Mouse (Mus musculus): ENCODE measurements around the gene Rexo5. TPM values are rescaled to one million over a fixed set of nuclear protein-coding genes. Genes with fewer than 3 reads are reported as not detected.

Rexo5 gene
- total RNA-seq, 2 experiments from 2014 or later, result 3.5 to 6.0 TPM

DNA sequence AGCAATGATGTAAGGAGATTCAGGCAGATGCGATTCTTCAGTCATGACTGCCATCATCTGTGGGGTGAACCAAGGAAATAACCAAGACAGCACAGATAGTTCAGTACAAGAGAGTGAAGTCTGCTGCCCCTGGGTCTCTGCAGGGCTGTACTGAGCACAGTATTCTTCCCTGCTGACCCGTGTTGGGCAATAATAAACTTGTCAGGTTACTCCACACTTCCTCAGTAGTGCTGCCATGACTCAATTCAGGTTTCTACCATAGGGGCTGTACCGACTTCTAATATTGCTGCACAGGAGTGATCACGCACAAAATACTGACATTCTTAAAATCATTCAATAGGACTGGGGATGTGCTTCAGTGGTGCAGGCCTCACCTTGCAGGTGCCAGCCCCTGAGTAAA is 85.4 kb downstream of the Rexo5 start:
- intact Hi-C loops (cut with DNase I), result no loop called here
- no peak for DNase-seq

DNA sequence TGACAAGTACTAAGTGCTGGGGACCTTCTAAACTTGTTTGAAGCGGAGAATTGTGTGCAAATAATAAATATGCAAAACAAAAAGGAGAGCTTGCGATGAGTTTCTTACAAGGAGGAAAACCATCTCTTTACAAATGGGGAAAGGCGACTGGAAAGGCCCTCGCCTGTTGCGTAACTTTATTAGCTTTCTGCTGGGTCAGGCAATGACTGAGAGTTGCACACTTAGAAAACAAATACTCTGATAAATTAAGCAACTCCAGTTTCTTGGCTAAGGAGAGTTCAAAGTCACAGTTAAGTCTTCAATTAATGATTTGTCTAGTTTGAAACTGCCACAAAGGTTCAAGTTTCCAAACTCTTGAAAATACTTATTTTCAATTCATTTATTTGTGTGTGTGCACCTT is 86.5 kb downstream of the Rexo5 start:
- intact Hi-C loops (cut with DNase I), result no loop called here
- DNase-seq, result no peak

DNA sequence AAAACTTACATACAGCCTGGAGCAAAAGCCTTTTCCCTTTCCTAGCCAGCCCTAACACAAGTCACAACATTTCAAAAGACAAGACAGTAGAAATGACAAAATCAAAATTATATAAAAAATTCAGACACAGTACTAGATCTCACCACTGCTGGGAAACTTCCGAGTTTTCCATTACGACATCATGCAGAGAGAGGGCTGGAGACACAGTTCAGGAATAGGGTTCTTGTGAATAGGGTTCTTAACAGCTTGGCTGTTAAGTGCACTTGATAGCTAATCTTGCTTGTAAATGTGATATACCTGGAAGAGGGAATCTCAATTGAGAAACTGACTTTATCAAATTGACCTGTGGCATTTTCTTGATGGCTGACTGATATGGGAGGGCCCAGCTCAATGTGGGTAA is 87.4 kb downstream of the Rexo5 start:
- intact Hi-C loops (cut with DNase I), result no loop called here
- no peak for DNase-seq

DNA sequence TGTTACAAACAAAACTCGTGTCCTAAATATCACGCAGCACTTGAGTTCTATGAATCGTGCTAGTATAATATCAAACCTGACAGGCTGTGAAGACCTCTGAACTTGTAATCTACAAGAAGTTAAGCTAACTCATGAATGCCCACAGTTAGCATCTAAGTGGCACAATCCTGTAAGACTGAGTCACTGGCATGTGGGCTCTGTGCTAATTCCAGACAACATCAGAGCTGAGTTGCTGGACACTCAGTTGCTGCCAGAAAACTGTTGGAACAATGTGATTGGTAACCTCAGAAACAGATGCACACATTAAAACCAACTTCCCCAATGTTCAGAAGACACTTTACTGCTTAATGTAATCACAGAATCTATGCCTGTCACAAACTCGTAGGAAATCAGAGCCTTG is 94.1 kb downstream of the Rexo5 start:
- intact Hi-C loops (cut with DNase I), result no loop called here
- DNase-seq, result no peak

DNA sequence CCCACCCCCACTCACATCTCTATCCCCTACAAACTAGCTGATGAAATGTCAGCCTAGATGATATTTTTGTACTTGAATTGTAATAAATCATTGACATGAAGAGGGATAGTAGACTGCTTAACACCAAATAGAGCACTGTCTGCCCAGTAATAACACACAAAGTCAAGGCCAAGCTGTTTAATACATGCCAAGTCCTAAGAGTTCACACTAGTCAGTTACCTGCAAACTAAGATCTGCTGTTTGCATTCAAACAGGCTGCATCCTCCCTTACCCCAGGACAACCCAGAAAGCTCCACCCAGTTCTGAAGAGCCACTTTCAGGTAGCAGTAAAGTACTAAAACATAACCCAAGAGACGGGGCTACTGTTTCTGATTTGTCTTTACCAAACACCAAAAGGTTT is 98.4 kb downstream of the Rexo5 start:
- no peak for DNase-seq

DNA sequence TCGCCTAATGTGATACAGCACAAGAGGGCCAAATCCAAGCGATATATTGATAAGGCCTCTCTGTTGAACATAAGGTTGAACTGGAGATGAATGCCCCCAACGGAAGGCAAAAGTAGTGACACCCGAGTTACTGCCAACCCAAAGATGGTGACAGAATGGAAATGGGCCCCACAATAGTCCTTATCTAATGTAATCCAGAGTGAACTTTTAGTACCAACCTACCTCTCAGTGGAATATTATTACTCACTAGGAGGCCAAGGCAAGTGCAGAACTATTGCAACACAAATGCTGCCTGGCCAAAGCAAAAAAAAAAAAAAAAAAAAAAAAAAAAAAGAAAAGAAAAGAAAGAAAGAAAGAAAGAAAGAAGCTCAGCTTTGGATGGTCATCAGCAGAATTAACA is 98.9 kb downstream of the Rexo5 start:
- intact Hi-C loops (cut with DNase I), result loop anchor here (5.0 kb wide), 1 partner anchor 100 kb away; the partner anchor contains the start of genes Eri2 and Rexo5
- DNase-seq, result no peak

More for the DNA sequence above, 98.4 kb downstream of the Rexo5 start:
- intact Hi-C loops (cut with DNase I), result loop anchor here (5.0 kb wide), 1 partner anchor 100 kb away; the partner anchor contains the start of genes Eri2 and Rexo5

DNA sequence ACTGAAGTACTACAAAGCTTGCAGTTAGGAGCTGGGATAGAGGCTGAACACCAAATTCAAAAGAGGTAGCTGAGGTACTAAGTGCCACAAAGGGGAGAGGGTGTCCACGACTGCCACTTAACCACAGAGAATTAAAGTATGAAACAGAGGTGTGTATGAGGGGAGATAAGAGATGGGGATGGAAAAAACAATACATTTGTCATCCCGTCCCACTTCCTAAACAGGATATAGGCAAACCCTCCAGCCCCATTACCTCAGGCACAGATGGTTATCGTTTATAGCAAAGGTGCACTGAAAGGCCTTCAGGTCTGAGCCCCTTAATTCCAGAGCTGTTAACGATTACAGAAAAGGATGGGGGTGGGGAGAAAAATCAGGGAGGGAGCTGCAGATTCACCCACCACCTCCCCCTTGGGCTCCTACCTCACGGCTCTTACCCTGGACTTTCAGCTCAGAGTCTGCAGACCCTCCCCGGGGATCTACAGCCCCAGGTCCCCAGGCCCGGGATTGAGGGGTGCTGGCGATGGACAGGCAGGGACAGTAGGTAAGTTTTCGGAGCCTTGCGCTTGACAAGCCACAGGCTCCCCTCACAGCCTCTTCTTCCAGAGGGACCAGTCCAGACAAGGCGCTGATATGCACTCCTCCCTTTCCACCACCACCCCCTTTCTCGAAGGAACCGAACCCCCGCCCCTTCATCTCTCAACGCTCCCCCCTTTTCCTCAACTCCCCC is 101.2 kb downstream of the Rexo5 start:
- intact Hi-C loops (cut with DNase I), result loop anchor here (5.0 kb wide), 3 partner anchors 103 to 202 kb away; partner anchors contain the start of genes Dnah3, Eri2, Rexo5 and Thumpd1
- DNase-seq, result no peak

DNA sequence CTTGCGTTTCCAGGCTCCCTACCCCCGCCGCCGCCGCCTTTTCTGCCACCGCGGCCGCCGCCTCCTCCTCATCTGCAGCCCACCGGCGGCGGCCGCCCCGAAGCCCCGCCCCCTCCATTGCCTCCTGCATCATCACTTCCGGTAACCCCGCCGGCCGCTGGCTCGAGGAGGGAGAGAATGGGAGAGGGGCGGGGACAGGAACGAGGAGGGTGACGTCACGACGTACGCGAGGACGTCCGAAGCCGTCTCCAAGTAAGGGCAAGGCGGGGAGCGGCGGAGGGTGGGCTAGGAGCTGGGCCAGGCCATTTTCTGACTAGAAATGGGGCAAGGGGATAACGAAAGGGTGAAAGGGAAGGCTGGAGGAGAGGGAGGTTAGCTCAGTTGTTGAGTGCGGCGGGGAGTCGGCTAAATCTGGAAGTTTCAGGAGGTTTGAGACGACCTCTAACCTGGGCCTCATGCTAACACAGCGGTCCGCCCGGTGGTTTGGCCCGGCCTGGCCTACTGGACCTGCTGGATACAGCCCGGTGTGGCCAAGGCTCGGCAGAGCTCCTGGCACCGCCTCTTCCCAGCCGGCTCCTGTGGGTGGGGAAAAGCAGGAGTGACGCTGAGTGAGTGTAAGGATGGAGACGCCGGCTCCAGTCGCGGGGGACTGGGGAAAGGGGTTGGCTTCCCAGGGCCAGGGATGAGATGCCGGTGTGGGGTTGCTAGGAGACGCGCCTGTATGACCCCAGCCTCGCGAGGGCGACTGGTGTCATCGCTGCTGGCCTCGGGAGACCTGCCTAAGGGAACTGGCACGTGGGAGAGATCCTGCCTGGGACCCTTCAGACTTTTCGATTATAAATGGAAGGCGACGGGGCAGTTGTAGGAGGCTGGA is 102.1 kb downstream of the Rexo5 start, which contains the start of the genes Lyrm1 and Dcun1d3:
TSS of gene Lyrm1 (plus strand) at position 223 of the 874 bp plus-strand sequence.
TSS of gene Dcun1d3 (minus strand) at position 660 of the 874 bp plus-strand sequence.
- DNase-seq, result peak; percentile 98 to 99
- intact Hi-C loops (cut with DNase I), result loop anchor here (5.0 kb wide), 2 partner anchors 174 to 201 kb away; partner anchors contain the start of genes Dnah3 and Thumpd1

DNA sequence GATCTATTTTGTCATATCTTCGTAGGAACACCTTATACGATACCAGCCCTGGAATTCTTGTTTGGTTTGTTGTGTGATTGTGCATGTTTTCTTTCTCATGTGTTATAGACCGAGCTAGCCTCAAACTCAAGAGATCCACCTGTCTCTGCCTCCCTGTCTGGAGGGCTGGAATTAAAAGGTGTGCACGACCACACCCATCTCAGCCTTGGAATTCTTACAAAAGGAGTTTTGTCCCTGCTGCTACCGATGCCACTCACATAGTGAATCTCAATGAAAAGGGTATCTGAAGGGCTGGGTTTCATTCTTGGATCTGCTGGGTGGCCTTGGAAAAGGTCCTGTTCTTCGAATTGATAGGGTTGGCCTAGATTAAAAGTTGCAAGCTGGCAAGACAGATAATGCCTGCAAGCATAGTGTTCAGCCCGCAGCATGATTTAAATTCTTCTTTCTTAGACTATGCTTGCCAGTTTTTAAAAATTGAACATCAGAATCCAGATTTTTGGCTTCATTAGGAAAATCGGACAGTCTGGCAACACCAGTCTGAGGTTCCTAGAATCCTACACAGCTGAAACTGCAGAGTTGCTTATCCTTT is 103.8 kb downstream of the Rexo5 start:
- intact Hi-C loops (cut with DNase I), result loop anchor here (5.0 kb wide), 2 partner anchors 175 to 200 kb away; partner anchors contain the start of genes Dnah3 and Thumpd1
- no peak for DNase-seq

DNA sequence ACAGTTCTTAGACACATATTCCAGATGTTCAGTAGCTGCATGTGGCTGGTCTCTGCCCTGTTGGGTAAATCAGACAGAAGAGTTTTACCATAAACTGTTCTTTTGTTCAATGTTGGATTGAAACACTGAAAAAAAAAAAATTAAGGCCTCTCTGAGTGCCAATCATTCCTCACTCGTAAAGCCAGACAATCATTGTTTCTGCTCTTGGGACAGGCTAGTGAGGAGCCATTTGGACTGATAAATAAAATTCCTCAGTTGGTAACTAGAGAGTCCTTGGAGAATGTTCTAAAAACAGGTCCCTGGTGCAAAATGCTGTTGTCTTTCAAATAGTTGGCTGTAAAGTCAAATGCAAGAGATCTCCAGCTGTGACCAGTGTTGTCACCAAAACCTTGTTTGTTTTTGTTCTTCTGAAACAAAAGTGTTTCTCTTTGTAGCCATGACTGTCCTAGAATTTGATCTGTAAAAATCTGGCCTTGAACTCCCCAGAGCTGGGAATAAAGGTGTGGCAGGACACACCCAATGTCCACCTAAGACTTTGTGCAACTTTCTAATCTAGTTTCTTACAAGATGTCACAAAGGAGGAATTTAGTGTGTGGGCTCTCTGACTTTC is 104.5 kb downstream of the Rexo5 start:
- intact Hi-C loops (cut with DNase I), result loop anchor here (5.0 kb wide), 2 partner anchors 176 to 199 kb away; partner anchors contain the start of genes Dnah3 and Thumpd1
- no peak for DNase-seq

Other genes with a start within 250 kb of the Rexo5 start
- gene Acsm2, start 239.7 kb upstream of the Rexo5 start, total RNA-seq (2021), result not detected
- not detected for gene Acsm1, start 187.0 kb upstream of the Rexo5 start, total RNA-seq (2021)
- not detected for gene Acsm4, start 104.0 kb upstream of the Rexo5 start, total RNA-seq (2021)
- gene Thumpd1, start 73.2 kb upstream of the Rexo5 start, total RNA-seq (2021), result 10 to 100 TPM; 21.1 to 22.8 TPM
- gene Acsm3, start 33.1 kb upstream of the Rexo5 start, total RNA-seq (2021), result under 1 TPM; 0.62 to 0.67 TPM
- gene Eri2, start 52 bp downstream of the Rexo5 start, total RNA-seq (2021), result 1 to 10 TPM; 3.8 to 4.8 TPM
- 1 to 10 TPM; 6.6 to 7.6 TPM for gene Lyrm1, start 101.9 kb downstream of the Rexo5 start, total RNA-seq (2021)
- gene Dcun1d3, start 102.3 kb downstream of the Rexo5 start, total RNA-seq (2021), result 10 to 100 TPM; 12.2 to 14.0 TPM